Comparison of ENCODE assay signal across 14 mouse cellular contexts in genomic region chr1:43225531-43226151, GRCm38 (mm10). TPM values are rescaled to one million over a fixed set of nuclear protein-coding genes. Genes with fewer than 3 reads are reported as not detected.
DNase-seq lines count a peak whose midpoint lies in the region; ATAC-seq lines count a peak whose summit lies in the region.
"Had no signal": no experiment of that assay in that cellular context is flagged by ENCODE, and none has a peak within 500 bp of the region (broad histone marks: within the 10 kb centered on the region; RNA-seq: fewer than 3 reads in every experiment).

No protein-coding gene starts in this region.

- H3K9ac ChIP-seq in kidney, embryonic 14.5 days (ENCODE audit: low read depth, low read length) = no peak overlapping the region
- H3K9ac ChIP-seq in embryonic facial prominence, embryonic 13.5 days = no peak overlapping the region
- H3K9ac ChIP-seq: limb, embryonic 13.5 days; midbrain, embryonic 13.5 days; neural tube, embryonic 15.5 days had no signal

- ATAC-seq in kidney, embryonic 14.5 days (ENCODE audit: low FRiP score, low TSS enrichment) = no peak; the same call in 1 of the 2 replicates
- ATAC-seq in embryonic facial prominence, embryonic 13.5 days (ENCODE audit: insufficient number of reproducible peaks, insufficient read depth, low FRiP score, low TSS enrichment, low read depth) = no peak
- ATAC-seq: midbrain, embryonic 13.5 days had no signal

- H3K27ac ChIP-seq in kidney, embryonic 14.5 days (ENCODE audit: low read depth, low read length) = peak overlapping the region; percentile 88
- peak overlapping the region; percentile 22; the same call in 1 of the 2 replicates for H3K27ac ChIP-seq in embryonic facial prominence, embryonic 13.5 days
- H3K27ac ChIP-seq: limb, embryonic 13.5 days; midbrain, embryonic 13.5 days; neural tube, embryonic 15.5 days had no signal

- H3K4me1 ChIP-seq in kidney, embryonic 14.5 days (ENCODE audit: control insufficient read depth, insufficient read depth, low read length) = 0 out of 2 replicates have a peak, but pooled peaks cover 4% of the 10 kb centered on the region
- peaks cover 16% of the 10 kb centered on the region for H3K4me1 ChIP-seq in embryonic facial prominence, embryonic 13.5 days
- H3K4me1 ChIP-seq: midbrain, embryonic 13.5 days; neural tube, embryonic 15.5 days had no signal

- no peaks in the 10 kb centered on the region for H3K9me3 ChIP-seq in kidney, embryonic 14.5 days (ENCODE audit: control insufficient read depth, low read length)
- H3K9me3 ChIP-seq in embryonic facial prominence, embryonic 13.5 days = no peaks in the 10 kb centered on the region
- H3K9me3 ChIP-seq: limb, embryonic 13.5 days; midbrain, embryonic 13.5 days; neural tube, embryonic 15.5 days had no signal

- WGBS in kidney, embryonic 14.5 days = 63% methylated on average over 8 of the region's 8 CpGs
- 51% methylated on average over 8 of the region's 8 CpGs for WGBS in embryonic facial prominence, embryonic 13.5 days

- no peak overlapping the region for H3K4me3 ChIP-seq in kidney, embryonic 14.5 days (ENCODE audit: low read length)
- H3K4me3 ChIP-seq in embryonic facial prominence, embryonic 13.5 days = no peak overlapping the region
- H3K4me3 ChIP-seq: limb, embryonic 13.5 days; midbrain, embryonic 13.5 days; neural tube, embryonic 15.5 days had no signal

- no peaks in the 10 kb centered on the region for H3K27me3 ChIP-seq in kidney, embryonic 14.5 days (ENCODE audit: control insufficient read depth, insufficient read depth, low read length)
- H3K27me3 ChIP-seq in embryonic facial prominence, embryonic 13.5 days = no peaks in the 10 kb centered on the region
- no peaks in the 10 kb centered on the region for H3K27me3 ChIP-seq in splenic B cell, adult 2 months (ENCODE audit: control insufficient read depth, insufficient read depth, low read length, poor library complexity, severe bottlenecking)
- H3K27me3 ChIP-seq: limb, embryonic 13.5 days; midbrain, embryonic 13.5 days; neural tube, embryonic 15.5 days had no signal

- DNase-seq in embryo, embryonic 10.5 days (ENCODE audit: low spot score) = peak; percentile 3
- no peak for DNase-seq in embryo, embryonic 11 days
- DNase-seq in kidney, adult 18-20 months = no peak
- peak; percentile 6 for DNase-seq in splenic B cell, adult 2 months (ENCODE audit: low read depth, low spot score)
- DNase-seq in urinary bladder, postnatal 14 days (ENCODE audit: low spot score) = no peak
- DNase-seq in adrenal gland, postnatal 36 days = no peak
- DNase-seq: cerebellum, adult 18-20 months; lung, postnatal 14 days had no signal

- H3K4me2 ChIP-seq in kidney, embryonic 14.5 days (replicated peaks; ENCODE audit: low read depth, low read length) = no peak overlapping the region; the same call in 1 of the 2 replicates
- no peak overlapping the region for H3K4me2 ChIP-seq in embryonic facial prominence, embryonic 13.5 days
- H3K4me2 ChIP-seq: limb, embryonic 13.5 days; midbrain, embryonic 13.5 days; neural tube, embryonic 15.5 days had no signal

- H3K36me3 ChIP-seq in kidney, embryonic 14.5 days (ENCODE audit: control insufficient read depth, insufficient read depth, low read length) = no peaks in the 10 kb centered on the region
- H3K36me3 ChIP-seq in embryonic facial prominence, embryonic 13.5 days = no peaks in the 10 kb centered on the region
- no peaks in the 10 kb centered on the region for H3K36me3 ChIP-seq in splenic B cell, adult 2 months (ENCODE audit: control insufficient read depth, insufficient read depth, low read length, poor library complexity, severe bottlenecking)
- H3K36me3 ChIP-seq: limb, embryonic 13.5 days; midbrain, embryonic 13.5 days; neural tube, embryonic 15.5 days had no signal

RNA-seq across cellular contexts. Expression of gene Fhl2, which starts 28.9 kb away (rescaled TPM):
- 74.1 and 87.6 TPM in 2 replicates for polyA plus RNA-seq in kidney, embryonic 14.5 days (2014; fragmentation: Nextera tagmentation; extraction: Ambion mirVana)
- polyA plus RNA-seq in embryonic facial prominence, embryonic 13.5 days (2015; fragmentation: Nextera tagmentation; extraction: Ambion mirVana) = 13.3 TPM in 2 replicates
- 10 to 100 TPM; 25.4 to 27.6 TPM for total RNA-seq in adrenal gland, postnatal 36 days (2021)
- total RNA-seq: hematopoietic stem cell, adult 5-6 weeks had no signal

Comparison
In these comparisons a context has a peak if more than half of its experiments do, and no peak if none do; other contexts are left out.
1. DNase-seq: peak in embryo, embryonic 10.5 days (single experiment) and splenic B cell, adult 2 months (single experiment); none in embryo, embryonic 11 days (single experiment), kidney, adult 18-20 months (single experiment), urinary bladder, postnatal 14 days (single experiment) and adrenal gland, postnatal 36 days (0 of 2).